Mouse (Mus musculus): ENCODE results near the gene H2afb1. TPM values are rescaled to one million over a fixed set of nuclear protein-coding genes. Genes with fewer than 3 reads are reported as not detected.

H2afb1 gene
- polyA plus RNA-seq (2012; rRNA removed) = not detected in 2 replicates

DNA sequence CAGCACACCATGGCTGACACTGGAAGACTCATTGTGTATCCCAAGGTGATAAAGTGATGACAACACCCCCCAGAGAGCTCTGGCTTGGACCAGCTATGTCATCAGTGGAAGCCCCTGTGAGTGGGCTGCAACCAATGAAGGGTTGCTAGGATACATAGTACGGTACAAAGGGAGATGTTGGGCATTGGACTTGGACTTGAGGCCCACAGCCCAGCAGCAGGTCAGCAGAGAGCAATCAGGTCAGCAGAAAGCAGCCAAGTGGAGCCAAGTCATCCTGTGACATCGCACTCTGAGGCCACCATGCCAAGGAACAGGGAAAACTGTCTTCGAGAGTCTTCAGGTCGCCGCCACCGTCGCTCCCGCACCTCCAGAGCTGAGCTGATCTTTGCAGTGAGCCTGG lies at the start of gene H2afb1:
Gene H2afb1, plus strand, starts transcription at position 301 of the 400 bp plus-strand sequence.

